Mouse (Mus musculus): ENCODE measurements at regions not wholly inside any gene's neighbourhood (a gene's known extent, or its start where the extent isn't known, plus 50 kb on each side); places are given as distances from the start of the nearest gene placed in this dataset.

DNA sequence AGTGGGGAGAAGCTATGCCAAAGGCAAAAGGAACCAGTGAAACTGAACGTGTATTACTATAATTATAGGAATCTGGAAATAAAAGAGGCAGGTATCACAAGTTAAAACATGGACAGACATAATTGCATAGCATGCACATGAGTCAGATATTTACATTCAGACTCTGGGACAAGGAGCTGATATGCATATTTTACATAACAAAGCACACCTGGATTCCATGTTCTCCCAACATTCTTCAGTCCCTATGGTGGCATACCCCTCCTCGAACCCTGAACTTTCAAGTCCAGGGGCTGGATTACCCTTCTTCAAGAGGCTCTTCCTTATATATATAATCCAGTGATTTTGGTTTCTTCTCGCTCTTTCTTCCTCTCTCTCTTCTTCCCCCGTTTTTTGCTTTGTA lies 535.8 kb upstream of the Slc8a1 start:
- TF ChIP-seq CTCF (conservative IDR thresholded peaks at IDR 0.05; ENCODE audit: low read length) (no peak), NANOG (IDR thresholded peaks at IDR 0.05; ENCODE audit: borderline replicate concordance, low read length) (no peak)

All from E14TG2a.4 (cell line).